Mouse (Mus musculus) frontal cortex, adult 2 months (tissue): ENCODE measurements around the gene Perm1. TPM values are rescaled to one million over a fixed set of nuclear protein-coding genes. Genes with fewer than 3 reads are reported as not detected.

ENCODE experiments used
- DNase-seq, 2 experiments: peaks; one replicate each; pipeline ENCODE4 v3.0.0; 2022; ENCODE audit warnings: low spot score in 1 of 2; ENCODE audit errors: extremely low spot score in 1 of 2
- polyA plus RNA-seq: library from polyadenylated mRNA; depleted of rRNA; stranded (reverse); fragments of >200 nt; gene quantifications from 2 replicates; pipeline ENCODE4 v1.2.3, GENCODE M21; 2012; rRNA removed

The Perm1 gene
- polyA plus RNA-seq, 1 experiment: 0.96 TPM

DNA sequence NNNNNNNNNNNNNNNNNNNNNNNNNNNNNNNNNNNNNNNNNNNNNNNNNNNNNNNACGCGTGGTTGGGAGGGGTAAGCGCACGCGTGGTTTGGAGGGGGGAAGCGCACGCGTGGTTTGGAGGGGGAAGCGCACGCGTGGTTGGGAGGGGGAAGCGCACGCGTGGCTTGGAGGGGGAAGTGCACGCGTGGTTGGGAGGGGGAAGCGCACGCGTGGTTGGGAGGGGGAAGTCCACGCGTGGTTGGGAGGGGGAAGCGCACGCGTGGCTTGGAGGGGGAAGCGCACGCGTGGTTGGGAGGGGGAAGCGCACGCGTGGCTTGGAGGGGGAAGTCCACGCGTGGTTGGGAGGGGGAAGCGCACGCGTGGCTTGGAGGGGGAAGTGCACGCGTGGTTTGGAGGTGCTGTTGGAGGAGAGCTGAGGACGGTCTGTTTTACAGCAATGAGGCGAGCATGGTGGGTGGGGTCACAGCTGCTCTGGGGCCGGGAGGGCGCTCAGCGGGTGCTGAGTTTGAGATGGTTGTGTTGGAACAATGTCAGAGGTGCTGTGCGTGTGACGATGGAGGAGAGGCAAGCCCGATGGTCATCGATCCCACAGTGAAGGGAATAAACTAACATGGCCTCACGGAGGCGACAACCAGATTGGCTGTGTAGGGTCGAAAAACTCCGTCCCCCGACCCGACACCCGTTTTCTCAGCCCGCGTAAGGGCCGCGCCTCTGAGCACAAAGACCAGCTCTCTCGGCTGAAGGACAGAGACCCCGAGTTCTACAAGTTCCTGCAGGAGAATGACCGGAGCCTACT lies 21.2 kb downstream of the Perm1 start:
- DNase-seq: no peak

GRCm38 (mm10) chr4:156249567-156249966 lies 33.9 kb downstream of the Perm1 start:
- no peak for DNase-seq

GRCm38 (mm10) chr4:156251081-156251480 lies 35.4 kb downstream of the Perm1 start:
- no peak for DNase-seq

DNA sequence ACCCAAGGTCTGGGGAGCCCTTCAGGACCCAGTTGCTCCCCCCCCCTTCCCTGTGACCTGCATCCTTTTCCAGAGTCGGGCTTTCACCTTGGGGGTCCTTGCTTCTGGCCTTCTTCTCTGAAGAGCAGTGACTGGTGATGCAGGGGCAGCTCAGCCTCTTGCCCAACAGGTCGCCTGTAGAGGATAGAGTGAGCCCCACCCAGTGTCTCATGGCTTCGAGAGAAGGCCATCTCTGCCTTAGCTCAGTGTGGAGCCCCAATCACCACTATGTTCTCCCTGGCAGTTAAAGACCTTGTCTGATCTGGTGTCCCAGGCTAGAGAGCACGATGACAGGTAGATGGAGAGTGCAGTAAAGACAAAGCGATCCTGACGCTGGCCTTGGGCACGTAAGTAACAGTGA lies 36.5 kb downstream of the Perm1 start:
- no peak for DNase-seq

- DNase-seq: no peak
Measured at GRCm38 (mm10) chr4:156252619-156253018, 37.0 kb downstream of the Perm1 start.

DNA sequence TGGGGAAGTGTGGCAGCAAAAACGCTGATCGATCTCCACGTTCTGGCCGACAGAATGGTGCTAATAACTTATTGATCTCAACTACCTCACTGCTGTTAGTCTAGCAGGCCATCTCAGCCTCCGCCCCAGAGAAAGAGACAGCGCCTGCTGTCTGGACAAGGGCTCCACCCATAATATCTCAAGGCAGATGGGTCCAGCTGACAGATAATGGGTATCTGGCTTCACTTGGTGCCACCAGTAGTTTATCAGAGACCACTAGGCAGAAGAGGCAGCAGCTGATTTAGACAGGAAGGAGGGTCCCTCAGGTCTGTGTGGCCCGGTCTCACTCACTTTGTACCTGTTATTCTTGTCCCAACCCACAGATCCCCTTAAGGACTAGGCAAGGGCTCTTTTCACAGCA lies 37.4 kb downstream of the Perm1 start:
- DNase-seq: no peak

- no peak for DNase-seq
Measured at GRCm38 (mm10) chr4:156254361-156255077, 38.9 kb downstream of the Perm1 start.

GRCm38 (mm10) chr4:156255078-156255839 lies 39.6 kb downstream of the Perm1 start, which contains the start of gene Samd11:
Gene Samd11 (minus strand): TSS chr4:156255657.
- DNase-seq: no peak

Other genes with a start within 250 kb of the Perm1 start
- 9.7 and 10.6 TPM in 2 replicates for gene B3galt6, start 223.2 kb upstream of the Perm1 start, polyA plus RNA-seq
- gene Sdf4, start 223.0 kb upstream of the Perm1 start, polyA plus RNA-seq: 123 and 128 TPM in 2 replicates
- 3.6 and 5.9 TPM in 2 replicates for gene Tnfrsf4, start 202.0 kb upstream of the Perm1 start, polyA plus RNA-seq
- 0.22 and 0.27 TPM in 2 replicates for gene Tnfrsf18, start 189.7 kb upstream of the Perm1 start, polyA plus RNA-seq
- 0.04 and 0.06 TPM in 2 replicates for gene Ttll10, start 156.5 kb upstream of the Perm1 start, polyA plus RNA-seq
- 34.8 and 38.7 TPM in 2 replicates for gene 9430015G10Rik, start 105.9 kb upstream of the Perm1 start, polyA plus RNA-seq
- 1.5 and 2.5 TPM in 2 replicates for gene Rnf223, start 85.4 kb upstream of the Perm1 start, polyA plus RNA-seq
- 198 and 200 TPM in 2 replicates for gene Agrn, start 18.4 kb upstream of the Perm1 start, polyA plus RNA-seq
- 8.9 and 10.4 TPM in 2 replicates for gene Isg15, start 15.1 kb upstream of the Perm1 start, polyA plus RNA-seq
- 5.2 and 5.4 TPM in 2 replicates for gene AW011738, start 12.6 kb upstream of the Perm1 start, polyA plus RNA-seq
- gene Plekhn1, start 19.0 kb downstream of the Perm1 start, polyA plus RNA-seq: 79.0 and 85.8 TPM in 2 replicates
- 93.4 and 96.7 TPM in 2 replicates for gene Noc2l, start 20.1 kb downstream of the Perm1 start, polyA plus RNA-seq
- gene Samd11, start 39.8 kb downstream of the Perm1 start, polyA plus RNA-seq: 2.7 and 3.8 TPM in 2 replicates
- not detected in 2 replicates for gene Vmn2r-ps159, start 115.2 kb downstream of the Perm1 start, polyA plus RNA-seq